Mouse (Mus musculus) G1E (cell line): ENCODE results near the gene Npm3.

Experiments
- CTCF ChIP-seq: IDR thresholded peaks from 2 replicates; pipeline ENCODE4 v1.5.1; 2012; ENCODE audit warnings: low read depth, low read length, inconsistent platforms, mixed read lengths
- GATA1 ChIP-seq: IDR thresholded peaks from 2 replicates; pipeline ENCODE4 v1.6.1; 2012; ENCODE audit warnings: borderline replicate concordance, low read length, inconsistent platforms, mixed read lengths
- GATA2 ChIP-seq: IDR thresholded peaks from 2 replicates; pipeline ENCODE4 v1.6.1; 2012; ENCODE audit warnings: low read depth, low read length, inconsistent platforms, borderline replicate concordance
- POLR2AphosphoS5 ChIP-seq: IDR thresholded peaks from 2 replicates; pipeline ENCODE4 v1.6.1; 2012; ENCODE audit warnings: low read depth, low read length, inconsistent platforms; ENCODE audit not compliant: insufficient replicate concordance

DNA sequence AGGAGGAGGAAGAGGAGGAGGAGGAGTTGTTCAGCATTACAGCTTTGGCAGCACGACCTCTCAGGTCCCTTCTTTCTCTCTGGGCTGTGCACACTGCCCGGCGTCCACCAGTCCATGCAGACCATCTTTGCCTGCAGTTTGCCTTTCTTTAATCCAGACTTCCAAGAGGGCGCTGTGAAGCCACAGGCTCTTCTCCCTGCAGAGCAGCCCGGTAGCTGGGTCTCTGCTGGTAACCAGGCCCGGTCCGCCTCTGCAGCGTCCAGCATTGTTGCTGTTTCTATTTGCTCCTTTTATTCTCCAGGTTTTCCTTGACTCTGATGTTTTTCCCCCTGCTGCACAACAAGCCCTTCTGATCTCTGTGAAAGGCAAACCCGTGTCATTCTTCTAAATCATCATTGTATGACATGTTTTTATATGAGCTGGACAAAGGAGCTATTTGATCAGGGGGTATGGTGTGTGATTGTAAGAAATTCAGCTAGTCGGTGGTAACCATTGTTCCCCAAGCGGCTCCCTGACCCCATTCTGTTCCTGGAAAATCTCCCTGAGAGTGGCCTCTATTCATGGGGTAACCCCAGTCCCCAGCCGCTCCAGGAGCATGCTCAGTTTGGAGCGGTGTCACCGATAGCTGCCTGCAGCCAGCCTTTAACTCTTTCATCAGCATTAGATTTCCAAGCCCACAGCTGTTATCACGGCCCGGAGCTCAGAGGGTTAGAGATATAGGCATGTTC is 31.7 kb downstream of the Npm3 start:
- TF ChIP-seq POLR2AphosphoS5 (no peak), GATA1 (no peak), CTCF (no peak), GATA2 (no peak)
